Mouse (Mus musculus) limb, embryonic 11.5 days (tissue): ENCODE results near the gene Trmt2a. TPM values are rescaled to one million over a fixed set of nuclear protein-coding genes. Genes with fewer than 3 reads are reported as not detected.

ENCODE experiments used
- ATAC-seq: fragments of 200-750 bp; cut with Nextera tagmentation; 2 replicates; pipeline ENCODE4 v1.8.0; 2017; ENCODE audit warnings: low read depth; ENCODE audit not compliant: insufficient number of reproducible peaks, low FRiP score, low TSS enrichment
- DNase-seq: peaks from one replicate; pipeline ENCODE4 v3.0.0-alpha.2; 2015; ENCODE audit warnings: low spot score
- H3K27ac ChIP-seq: fragments of 300-500 bp; sonication (generic); replicated peaks from 2 replicates; pipeline ENCODE4 v1.5.1; 2014; ENCODE audit warnings: low read depth, mild to moderate bottlenecking, low read length
- H3K27me3 ChIP-seq: fragments of 300-500 bp; sonication (generic); 2 replicates; pipeline ENCODE4 v1.6.1; 2014; ENCODE audit warnings: mild to moderate bottlenecking, low read length, mixed read lengths; ENCODE audit not compliant: control insufficient read depth, insufficient read depth
- H3K36me3 ChIP-seq: fragments of 300-500 bp; sonication (generic); 2 replicates; pipeline ENCODE4 v1.6.1; 2014; ENCODE audit warnings: mild to moderate bottlenecking, low read length, moderate library complexity, mixed read lengths; ENCODE audit not compliant: control insufficient read depth, insufficient read depth
- H3K4me1 ChIP-seq: fragments of 300-500 bp; sonication (generic); 2 replicates; pipeline ENCODE4 v1.6.1; 2014; ENCODE audit warnings: low read length, mixed read lengths; ENCODE audit not compliant: control insufficient read depth, insufficient read depth
- H3K4me2 ChIP-seq: fragments of 300-500 bp; sonication (generic); 2 replicates; pipeline ENCODE4 v1.6.1; 2014; ENCODE audit warnings: low read depth, mild to moderate bottlenecking, moderate library complexity; ENCODE audit not compliant: severe bottlenecking
- H3K4me3 ChIP-seq: fragments of 300-500 bp; sonication (generic); 2 replicates; pipeline ENCODE4 v1.5.1; 2014; ENCODE audit warnings: low read depth, low read length
- H3K9ac ChIP-seq: fragments of 300-500 bp; sonication (generic); 2 replicates; pipeline ENCODE4 v1.6.1; 2014; ENCODE audit warnings: mild to moderate bottlenecking, low read length
- H3K9me3 ChIP-seq: fragments of 300-500 bp; sonication (generic); 2 replicates; pipeline ENCODE4 v1.6.1; 2016; ENCODE audit warnings: low read length; ENCODE audit not compliant: control insufficient read depth
- WGBS: fragments of 180-500 bp; shearing (Covaris S2); extraction: QIAGEN DNeasy Blood & Tissue Kit; methylation state at CpG from one replicate; pipeline ENCODE4 v1.1.7; 2014; 5-methylcytosine and 5-hydroxymethylcytosine counted together
- polyA plus RNA-seq: library from polyadenylated mRNA; unstranded; fragments of >200 nt; fragmentation: Nextera tagmentation; extraction: Ambion mirVana; gene quantifications from 2 replicates; pipeline ENCODE4 v1.2.1, GENCODE M21; 2014

Trmt2a gene
- polyA plus RNA-seq, 1 experiment from 2014 or later, result 96.0 TPM

DNA sequence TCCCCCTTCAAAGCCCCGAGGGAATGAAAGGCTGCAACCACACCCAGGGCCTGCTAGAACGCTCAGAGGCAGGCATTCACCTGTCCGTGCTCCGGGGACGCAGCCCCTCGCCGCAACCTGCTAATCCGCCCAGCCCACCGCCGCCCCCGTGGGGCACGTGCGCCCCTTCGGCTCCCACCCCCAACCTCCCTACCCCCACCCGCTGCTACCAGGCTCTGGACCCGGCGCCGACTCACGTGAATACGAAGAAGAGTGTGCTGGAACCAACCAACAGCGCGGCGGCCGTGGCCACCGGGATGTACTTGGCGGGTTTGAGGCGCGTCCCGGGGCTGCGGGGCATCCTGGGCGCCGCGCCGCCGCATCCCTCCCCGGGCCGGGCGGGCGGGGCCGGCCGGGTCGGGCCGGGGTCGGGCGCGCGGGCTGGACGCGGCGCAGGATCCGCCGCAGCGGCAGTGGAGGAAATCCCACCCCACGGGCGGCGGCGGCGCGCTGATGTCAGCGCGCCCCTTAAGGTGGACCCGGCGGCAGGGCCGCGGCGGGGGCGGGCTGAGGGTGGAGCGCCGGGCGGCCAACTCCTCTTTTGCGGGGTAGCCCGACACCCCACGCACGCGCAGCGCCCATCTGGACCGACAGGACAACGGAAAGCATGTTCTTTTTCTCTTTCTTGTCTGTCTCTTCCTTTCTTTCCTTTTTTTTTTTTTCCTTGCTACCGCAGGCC is 13.6 kb upstream of the Trmt2a start, which contains the start of gene Zdhhc8:
TSS of gene Zdhhc8 (minus strand) at position 466 of the 718 bp plus-strand sequence.
- Histone ChIP-seq H3K9ac (peak within 1 kb of the TSS; percentile 83), H3K27me3 (no peaks in the 10 kb centered on the region), H3K4me3 (peak within 1 kb of the TSS; percentile 81), H3K9me3 (no peaks in the 10 kb centered on the region), H3K36me3 (peaks cover 13% of the 10 kb centered on the region; the same call in 1 of the 2 replicates), H3K4me1 (peaks cover 18% of the 10 kb centered on the region), H3K4me2 (peak within 1 kb of the TSS; percentile 86), H3K27ac (peak within 1 kb of the TSS; percentile 76)
- WGBS, result under 1% methylated on average over 66 of the region's 79 CpGs
- ATAC-seq, result peak; percentile 63
- DNase-seq, result peak; percentile 79

DNA sequence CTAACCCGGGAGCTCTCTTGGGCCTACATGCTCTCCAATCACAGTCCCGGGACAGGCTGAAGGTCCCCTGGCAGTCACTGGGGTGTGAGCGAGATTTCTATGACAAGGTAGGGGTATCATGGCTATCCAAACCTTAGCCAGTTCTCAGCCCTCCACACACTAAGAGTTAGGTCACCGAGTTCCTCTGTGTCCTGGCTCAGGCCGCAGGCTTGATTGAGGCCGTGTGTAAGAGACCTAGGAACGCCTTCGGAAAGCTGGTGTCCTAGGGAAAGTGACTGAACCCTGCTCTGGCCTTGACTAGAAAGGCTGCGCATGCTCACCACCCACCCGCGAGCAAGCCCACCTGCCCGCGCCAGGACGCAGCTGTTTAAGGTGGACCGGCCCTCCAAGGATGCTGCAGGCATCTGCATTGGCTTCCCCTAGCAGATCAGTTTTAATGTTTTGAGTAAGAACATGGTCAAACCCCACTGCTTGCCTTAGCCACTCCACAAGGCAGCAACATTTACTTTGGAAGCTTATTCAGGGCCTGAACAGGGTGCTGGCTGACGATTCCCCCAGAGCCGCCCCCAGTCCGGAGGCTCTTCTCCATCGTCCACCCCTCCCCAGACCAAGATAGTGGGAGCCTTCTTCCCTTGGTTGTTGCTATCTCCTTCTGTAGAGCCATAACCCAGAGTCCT is 13.0 kb upstream of the Trmt2a start:
- H3K27me3 ChIP-seq, result no peaks in the 10 kb centered on the region
- ATAC-seq, result peak; percentile 42; the same call in 1 of the 2 replicates
- H3K27ac ChIP-seq, result peak overlapping the region; percentile 76

DNA sequence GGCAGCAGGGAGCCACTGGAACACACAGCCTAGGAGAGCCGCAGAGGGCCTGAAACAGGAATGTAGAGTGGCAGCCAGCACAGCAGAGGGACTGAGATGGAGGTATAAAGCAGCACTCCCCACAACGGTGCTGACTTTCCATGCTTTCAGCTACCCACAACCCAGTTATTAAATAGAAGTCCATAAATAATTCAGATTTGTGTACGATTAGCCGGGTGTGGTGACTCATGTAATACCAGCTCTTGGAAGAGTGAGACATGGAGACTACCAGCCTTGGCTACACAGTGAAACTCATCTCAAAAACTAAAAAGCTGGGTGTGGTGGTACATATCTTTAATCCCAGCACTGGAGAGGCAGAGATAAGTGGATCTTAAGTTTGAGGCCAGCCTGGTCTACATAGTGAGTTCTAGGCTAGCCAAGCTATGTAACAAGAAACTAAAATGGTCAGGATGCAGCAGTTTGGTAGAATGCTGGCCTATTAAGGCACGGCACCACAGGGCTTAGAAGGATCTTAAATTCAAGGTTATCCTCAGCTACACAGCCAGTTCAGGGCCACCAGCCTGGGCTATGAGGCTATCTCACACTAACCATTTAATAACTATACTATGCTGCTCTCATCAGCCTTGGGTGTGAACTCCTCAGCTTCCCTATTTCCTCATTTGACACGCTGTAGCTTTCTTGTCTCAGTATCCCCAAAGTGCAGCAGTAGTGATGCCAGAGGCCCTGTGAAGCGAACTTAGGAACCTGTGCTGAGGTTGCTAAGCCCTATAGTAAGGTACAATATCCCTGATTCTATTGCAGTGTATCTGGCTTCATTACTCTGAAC is 11.6 kb upstream of the Trmt2a start:
- no peak overlapping the region for H3K27ac ChIP-seq
- DNase-seq, result no peak
- no peaks in the 10 kb centered on the region for H3K9me3 ChIP-seq
- ATAC-seq, result no peak
- no peaks in the 10 kb centered on the region for H3K27me3 ChIP-seq
- no peak overlapping the region for H3K9ac ChIP-seq
- H3K4me1 ChIP-seq, result peaks cover 18% of the 10 kb centered on the region
- WGBS, result 80% methylated on average over 7 of the region's 7 CpGs
- H3K4me2 ChIP-seq, result no peak overlapping the region
- H3K4me3 ChIP-seq, result no peak overlapping the region
- peaks cover 26% of the 10 kb centered on the region for H3K36me3 ChIP-seq

More for the DNA sequence above, 13.0 kb upstream of the Trmt2a start:
- peak overlapping the region; percentile 83 for H3K9ac ChIP-seq
- H3K36me3 ChIP-seq, result peaks cover 19% of the 10 kb centered on the region
- WGBS, result 7% methylated on average over 19 of the region's 19 CpGs
- peaks cover 18% of the 10 kb centered on the region for H3K4me1 ChIP-seq
- DNase-seq, result peak; percentile 80
- peak overlapping the region; percentile 86 for H3K4me2 ChIP-seq
- H3K4me3 ChIP-seq, result peak overlapping the region; percentile 81
- H3K9me3 ChIP-seq, result no peaks in the 10 kb centered on the region

DNA sequence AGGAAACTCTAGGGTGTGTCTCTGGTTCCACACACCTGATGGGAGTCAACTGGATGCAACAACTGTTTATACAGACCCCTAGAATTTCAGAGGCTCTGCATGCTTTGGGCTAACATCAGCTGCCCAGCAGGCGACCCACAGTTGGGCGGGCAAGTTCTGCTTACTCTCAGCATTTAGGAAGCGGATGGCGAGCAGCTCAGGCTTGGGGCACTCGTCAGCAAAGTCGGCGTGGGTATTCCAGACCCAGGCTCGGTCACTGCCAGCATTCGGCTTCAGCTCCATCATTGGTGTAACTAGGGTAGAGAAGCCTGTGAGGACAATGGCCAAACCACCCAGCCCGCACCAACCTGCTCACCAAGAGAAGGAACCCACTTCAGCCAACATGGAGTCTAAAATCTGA is 6.9 kb upstream of the Trmt2a start:
- WGBS, result 93% methylated on average over 10 of the region's 10 CpGs

GRCm38 (mm10) chr16:18247521-18248399 is 719 bp upstream of the Trmt2a start:
- Histone ChIP-seq H3K27me3 (no peaks in the 10 kb centered on the region), H3K4me3 (peak overlapping the region; percentile 88), H3K4me1 (peaks cover 25% of the 10 kb centered on the region), H3K9me3 (no peaks in the 10 kb centered on the region), H3K27ac (peak overlapping the region; percentile 80), H3K36me3 (peaks cover 45% of the 10 kb centered on the region), H3K9ac (peak overlapping the region; percentile 92), H3K4me2 (peak overlapping the region; percentile 71)
- ATAC-seq (no peak), DNase-seq (no peak)
- under 1% methylated on average over 33 of the region's 33 CpGs for WGBS

More for the DNA sequence above, 6.9 kb upstream of the Trmt2a start:
- Histone ChIP-seq H3K9me3 (no peaks in the 10 kb centered on the region), H3K4me3 (no peak overlapping the region), H3K4me1 (no peaks in the 10 kb centered on the region), H3K27me3 (no peaks in the 10 kb centered on the region), H3K9ac (no peak overlapping the region), H3K27ac (no peak overlapping the region), H3K4me2 (no peak overlapping the region), H3K36me3 (peaks cover 56% of the 10 kb centered on the region)
- DNase-seq (no peak), ATAC-seq (no peak)

GRCm38 (mm10) chr16:18249364-18249967 is 987 bp downstream of the Trmt2a start:
- H3K4me3 ChIP-seq, result peak overlapping the region; percentile 88
- H3K36me3 ChIP-seq, result peaks cover 48% of the 10 kb centered on the region
- H3K27me3 ChIP-seq, result no peaks in the 10 kb centered on the region
- WGBS, result 7% methylated on average over 27 of the region's 27 CpGs
- DNase-seq (peak; percentile 62), ATAC-seq (peak; percentile 2; the same call in 1 of the 2 replicates)
- peak overlapping the region; percentile 78 for H3K27ac ChIP-seq
- H3K9ac ChIP-seq, result peak overlapping the region; percentile 92
- peak overlapping the region; percentile 85 for H3K4me2 ChIP-seq
- H3K9me3 ChIP-seq, result no peaks in the 10 kb centered on the region
- peaks cover 25% of the 10 kb centered on the region for H3K4me1 ChIP-seq

DNA sequence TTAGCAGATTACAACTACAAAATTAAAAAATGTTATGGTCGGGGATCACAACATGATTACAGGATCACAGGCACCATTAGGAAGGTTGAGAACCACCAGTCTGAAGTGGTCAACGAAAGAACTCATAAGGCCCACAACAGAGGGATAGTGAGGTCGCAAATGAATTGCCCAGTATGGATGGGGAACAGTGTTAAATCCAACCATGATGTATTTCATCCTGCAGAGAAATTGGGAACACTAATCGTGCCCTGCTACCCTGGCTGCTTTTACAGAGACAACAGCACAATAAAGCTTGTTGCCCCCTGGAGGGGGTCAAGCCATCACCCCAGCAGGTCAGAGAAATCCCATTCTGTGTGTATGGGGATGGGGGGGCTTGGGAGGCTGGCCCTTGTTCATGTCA is 1.8 kb downstream of the Trmt2a start:
- Histone ChIP-seq H3K4me2 (peak overlapping the region; percentile 85), H3K9ac (no peak overlapping the region; the same call in 1 of the 2 replicates), H3K9me3 (no peaks in the 10 kb centered on the region), H3K27me3 (no peaks in the 10 kb centered on the region), H3K27ac (no peak overlapping the region), H3K36me3 (peaks cover 40% of the 10 kb centered on the region), H3K4me1 (peaks cover 25% of the 10 kb centered on the region), H3K4me3 (peak overlapping the region; percentile 88)
- no peak for ATAC-seq
- DNase-seq, result no peak
- WGBS, result 67% methylated on average over 4 of the region's 4 CpGs
